Mouse (Mus musculus) testis, adult 2 months (tissue): Measurements from ENCODE around the gene Tgfb2. TPM values are rescaled to one million over a fixed set of nuclear protein-coding genes. Genes with fewer than 3 reads are reported as not detected.

Experiments used
- H3K27ac ChIP-seq: fragments of 200-500 bp; 2 replicates; pipeline ENCODE4 v1.5.1; 2012; ENCODE audit warnings: low read depth, low read length; ENCODE audit not compliant: control insufficient read depth, insufficient read depth
- H3K27me3 ChIP-seq: fragments of 200-500 bp; 2 replicates; pipeline ENCODE4 v1.6.1; 2012; ENCODE audit warnings: mild to moderate bottlenecking, low read length, moderate library complexity; ENCODE audit not compliant: control insufficient read depth, insufficient read depth
- H3K36me3 ChIP-seq: fragments of 200-500 bp; 2 replicates; pipeline ENCODE4 v1.6.1; 2012; ENCODE audit warnings: mild to moderate bottlenecking, low read length; ENCODE audit not compliant: control insufficient read depth, insufficient read depth
- H3K4me1 ChIP-seq: fragments of 200-500 bp; 2 replicates; pipeline ENCODE4 v1.6.1; 2012; ENCODE audit warnings: low read length; ENCODE audit not compliant: control insufficient read depth, insufficient read depth
- H3K4me3 ChIP-seq: fragments of 200-500 bp; 2 replicates; pipeline ENCODE4 v1.5.1; 2012; ENCODE audit warnings: low read depth, mild to moderate bottlenecking, low read length, moderate library complexity, mixed read lengths; ENCODE audit not compliant: control insufficient read depth
- CTCF ChIP-seq: fragments of 200-500 bp; IDR thresholded peaks from 2 replicates; pipeline ENCODE4 v1.5.1; 2012; ENCODE audit warnings: low read depth, mild to moderate bottlenecking, inconsistent platforms, low read length, moderate library complexity; ENCODE audit not compliant: control insufficient read depth, insufficient read depth, insufficient replicate concordance
- POLR2A ChIP-seq: fragments of 200-500 bp; IDR thresholded peaks from 2 replicates; pipeline ENCODE4 v1.6.1; 2012; ENCODE audit warnings: low read depth, mild to moderate bottlenecking, inconsistent platforms, low read length, moderate library complexity; ENCODE audit not compliant: control insufficient read depth
- polyA plus RNA-seq: library from polyadenylated mRNA; depleted of rRNA; stranded (reverse); fragments of >200 nt; gene quantifications from 2 replicates; pipeline ENCODE4 v1.2.3, GENCODE M21; 2012

Tgfb2 gene
- polyA plus RNA-seq, 1 experiment: 0.32 TPM

DNA sequence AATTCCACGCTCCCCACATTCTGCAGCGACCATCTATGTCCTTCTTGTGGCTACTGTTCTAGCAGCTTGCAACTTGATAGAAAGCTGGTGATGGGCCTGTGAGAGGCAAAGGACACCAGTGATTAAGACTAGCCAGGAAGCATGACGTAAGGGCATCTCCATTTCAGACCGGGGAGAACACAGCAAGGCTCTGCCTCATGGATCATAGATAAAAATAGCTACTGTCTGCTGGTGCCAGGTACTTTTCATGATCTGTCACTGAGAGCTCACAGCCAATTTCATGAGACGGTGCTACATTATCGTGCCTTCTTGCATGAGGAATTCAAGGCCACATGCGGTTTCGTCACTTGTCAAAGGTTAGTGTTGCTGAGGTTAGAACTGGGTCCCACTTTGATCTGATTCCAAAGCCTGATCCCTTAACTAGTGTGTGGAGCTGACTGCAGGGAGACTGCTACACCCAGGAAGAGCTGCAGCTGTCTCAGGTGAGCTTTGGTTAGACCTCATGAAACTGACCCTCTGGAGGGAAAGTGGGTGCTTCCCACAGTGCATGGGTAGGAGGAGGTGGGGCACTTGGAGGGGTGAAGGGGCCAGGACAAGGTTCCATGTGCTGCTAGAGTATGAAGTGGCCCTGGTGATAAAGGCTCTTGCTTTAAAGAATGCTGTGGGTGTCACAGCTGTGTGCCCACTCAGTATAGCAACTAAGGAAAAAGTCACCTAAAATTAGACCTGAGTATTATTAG is 118.6 kb downstream of the Tgfb2 start:
- Histone ChIP-seq H3K27me3 (no peaks in the 10 kb centered on the region), H3K36me3 (no peaks in the 10 kb centered on the region), H3K4me1 (no peaks in the 10 kb centered on the region), H3K4me3 (no peak overlapping the region), H3K27ac (no peak overlapping the region)
- TF ChIP-seq POLR2A: no peak
- TF ChIP-seq CTCF: no peak

DNA sequence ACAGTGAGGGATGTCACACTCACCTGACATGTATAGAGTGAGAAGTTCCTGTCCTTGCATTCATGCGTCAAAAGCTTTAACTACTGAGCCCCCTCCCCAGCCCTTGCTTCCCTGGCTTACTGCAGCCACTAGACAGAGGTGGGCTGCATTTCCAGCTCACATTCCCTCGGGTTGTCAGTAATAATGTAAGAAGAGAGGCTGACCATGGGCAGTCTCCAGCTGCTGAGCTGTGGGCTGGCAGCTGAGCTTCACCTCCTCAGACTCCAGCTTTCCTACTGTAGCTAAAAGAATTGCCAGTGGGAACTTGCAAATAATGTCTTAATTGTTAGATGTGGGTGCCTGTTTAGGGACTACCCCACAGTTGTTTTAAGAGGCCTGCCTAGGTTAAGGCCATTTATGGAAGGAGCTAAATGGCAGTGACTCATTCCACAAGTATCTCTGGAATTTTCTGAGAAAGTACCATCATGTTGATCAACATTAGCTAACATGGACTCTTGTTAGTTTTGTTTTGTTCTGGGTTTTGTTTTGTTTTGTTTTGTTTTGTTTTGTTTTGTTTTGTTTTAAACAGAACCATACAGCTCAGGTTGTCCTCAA is 120.1 kb downstream of the Tgfb2 start:
- no peak overlapping the region for H3K4me3 ChIP-seq
- H3K27ac ChIP-seq: no peak overlapping the region
- no peaks in the 10 kb centered on the region for H3K4me1 ChIP-seq
- no peaks in the 10 kb centered on the region for H3K36me3 ChIP-seq
- no peaks in the 10 kb centered on the region for H3K27me3 ChIP-seq
- TF ChIP-seq POLR2A (no peak), CTCF (no peak)

DNA sequence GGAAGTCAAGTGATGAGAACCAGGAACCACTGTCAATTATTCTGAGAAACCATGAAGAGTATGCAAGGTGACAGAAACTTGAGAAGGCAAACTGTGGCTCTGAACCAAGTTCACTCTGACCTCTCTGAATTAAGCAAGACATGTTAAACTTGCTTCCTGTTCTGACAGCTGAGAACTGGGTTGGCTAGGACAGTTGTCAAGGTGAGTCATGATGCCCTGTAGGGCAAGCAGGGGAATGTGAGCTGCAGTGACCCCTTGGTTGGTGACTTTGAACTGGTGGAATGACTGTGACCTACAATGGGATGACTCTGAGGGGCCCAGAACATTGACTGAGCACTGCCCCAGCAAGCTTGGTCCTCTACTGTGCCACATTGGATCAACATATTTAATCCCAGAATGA is 121.9 kb downstream of the Tgfb2 start:
- no peak for TF ChIP-seq CTCF
- no peak for TF ChIP-seq POLR2A
- Histone ChIP-seq H3K4me1 (no peaks in the 10 kb centered on the region), H3K4me3 (no peak overlapping the region), H3K36me3 (no peaks in the 10 kb centered on the region), H3K27me3 (no peaks in the 10 kb centered on the region), H3K27ac (no peak overlapping the region)

DNA sequence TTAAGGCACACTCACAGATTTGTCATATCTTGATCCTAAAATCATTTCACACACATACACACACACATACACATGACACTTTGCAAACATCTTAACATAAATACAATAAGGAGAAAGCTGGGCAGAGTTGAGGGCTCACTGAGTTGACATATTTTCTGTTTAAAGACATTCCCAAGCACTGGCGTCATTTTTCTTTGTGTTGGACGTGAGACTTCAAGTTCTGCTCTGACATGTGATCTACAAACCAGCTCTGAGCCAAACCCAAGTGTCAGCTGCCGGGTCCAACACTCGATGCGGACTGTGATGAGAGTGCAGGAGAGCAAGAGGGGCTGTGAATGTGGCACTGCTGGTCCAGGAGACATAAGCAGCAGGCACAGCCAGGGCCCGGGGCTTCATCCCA is 123.7 kb downstream of the Tgfb2 start:
- H3K4me3 ChIP-seq: no peak overlapping the region
- TF ChIP-seq POLR2A: no peak
- TF ChIP-seq CTCF: no peak
- H3K27me3 ChIP-seq: no peaks in the 10 kb centered on the region
- H3K27ac ChIP-seq: no peak overlapping the region
- no peaks in the 10 kb centered on the region for H3K4me1 ChIP-seq
- H3K36me3 ChIP-seq: no peaks in the 10 kb centered on the region

DNA sequence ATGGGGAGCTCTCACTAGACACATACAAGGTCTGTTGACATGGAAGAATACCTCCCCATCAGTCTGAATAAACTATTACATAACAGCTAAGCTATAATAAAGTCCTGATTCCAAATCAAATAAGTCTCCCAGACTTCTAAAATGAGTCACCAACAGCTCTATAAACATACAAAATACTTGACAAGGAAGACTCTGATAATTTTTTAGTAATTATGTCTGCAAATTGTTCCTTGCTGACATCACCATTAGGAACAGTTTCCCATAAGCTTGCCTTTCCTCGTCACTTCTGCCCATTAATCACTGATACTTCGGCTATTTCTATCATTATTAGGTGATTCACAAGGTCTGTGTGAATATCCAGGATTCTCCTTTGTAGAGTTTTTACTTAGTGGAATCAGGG is 124.1 kb downstream of the Tgfb2 start:
- H3K27ac ChIP-seq: no peak overlapping the region
- no peaks in the 10 kb centered on the region for H3K36me3 ChIP-seq
- no peaks in the 10 kb centered on the region for H3K27me3 ChIP-seq
- no peaks in the 10 kb centered on the region for H3K4me1 ChIP-seq
- TF ChIP-seq POLR2A: no peak
- no peak for TF ChIP-seq CTCF
- no peak overlapping the region for H3K4me3 ChIP-seq

DNA sequence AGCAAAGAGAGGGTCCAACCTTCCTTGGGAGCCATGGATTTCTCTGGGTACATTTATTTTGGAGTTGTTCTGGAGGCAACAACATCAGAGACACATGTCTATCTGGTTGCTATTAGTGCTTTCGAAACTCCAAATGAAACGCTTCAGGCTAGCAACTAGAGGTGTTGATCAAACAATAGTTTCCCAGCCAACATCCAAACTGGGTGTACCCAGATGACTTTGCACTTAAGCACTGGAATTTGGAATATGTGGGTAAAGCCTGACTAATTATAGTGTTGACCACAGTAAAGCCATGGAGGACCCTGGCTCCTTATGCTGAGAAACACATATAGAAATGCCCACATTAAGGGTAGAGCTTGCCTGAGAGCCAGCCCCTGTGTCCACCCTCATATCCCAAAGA is 124.7 kb downstream of the Tgfb2 start:
- Histone ChIP-seq H3K4me3 (no peak overlapping the region), H3K4me1 (no peaks in the 10 kb centered on the region), H3K27ac (no peak overlapping the region), H3K36me3 (no peaks in the 10 kb centered on the region), H3K27me3 (no peaks in the 10 kb centered on the region)
- TF ChIP-seq POLR2A (no peak), CTCF (no peak)

DNA sequence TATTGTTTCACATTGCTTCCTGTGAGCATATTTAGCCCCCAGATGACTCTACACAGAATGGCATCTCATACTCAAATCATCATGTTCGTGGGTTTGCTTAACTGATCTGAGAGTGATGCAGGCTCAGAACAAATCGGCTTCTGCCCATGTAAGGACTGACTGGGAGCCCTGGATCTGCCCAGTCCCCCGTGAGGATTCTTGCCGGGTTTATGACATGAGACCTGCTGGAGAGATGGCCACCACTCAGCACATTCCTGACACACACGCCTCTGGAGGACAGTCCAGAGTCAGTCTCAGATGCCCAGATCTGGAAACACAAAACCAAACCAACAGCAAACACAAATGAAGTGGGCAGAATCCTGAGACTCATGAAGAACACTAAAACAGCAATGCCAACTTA is 128.5 kb downstream of the Tgfb2 start:
- Histone ChIP-seq H3K4me3 (no peak overlapping the region), H3K4me1 (no peaks in the 10 kb centered on the region), H3K36me3 (no peaks in the 10 kb centered on the region), H3K27me3 (no peaks in the 10 kb centered on the region), H3K27ac (no peak overlapping the region)
- TF ChIP-seq CTCF: no peak
- no peak for TF ChIP-seq POLR2A
